Mouse (Mus musculus) inflammation-experienced regulatory T-cells, adult 6 months (primary cell): ENCODE results near the gene Tomm40l. TPM values are rescaled to one million over a fixed set of nuclear protein-coding genes. Genes with fewer than 3 reads are reported as not detected.

Source experiments
- ATAC-seq: one replicate; pipeline ENCODE4 v1.8.0; 2017
- polyA plus RNA-seq, 3 experiments: library from polyadenylated mRNA; unstranded; fragments of 100-300 nt; shearing (Covaris generic); gene quantifications; one replicate each; pipeline ENCODE4 v1.2.1; 2017

Tomm40l gene
- polyA plus RNA-seq, 3 experiments from 2014 or later, result 24.1 to 34.6 (median 28.7) TPM

- ATAC-seq, result no peak
Measured at GRCm38 (mm10) chr1:171227879-171228278, 5.6 kb upstream of the Tomm40l start.

DNA sequence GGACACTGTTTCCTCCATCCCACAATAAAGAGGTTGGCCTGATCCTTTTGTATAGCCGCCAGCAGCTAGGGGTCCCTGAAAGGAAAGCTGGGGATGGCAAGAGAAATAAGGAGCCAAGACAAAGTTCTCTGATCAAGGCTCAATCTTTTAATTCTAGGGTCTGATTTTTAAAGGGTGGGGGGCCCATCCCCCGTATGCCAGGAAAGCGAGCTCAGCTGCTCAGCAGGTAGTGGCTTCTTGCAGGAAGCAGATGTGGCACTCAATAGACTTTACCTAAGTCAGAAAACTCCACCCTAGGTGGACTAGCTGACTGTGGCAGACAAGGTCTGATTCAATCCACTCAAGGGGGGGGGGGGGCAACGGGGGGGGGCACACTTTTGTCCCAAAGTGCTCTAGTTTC is 4.5 kb upstream of the Tomm40l start:
- ATAC-seq, result no peak

- ATAC-seq, result no peak
Measured at GRCm38 (mm10) chr1:171224857-171225256, 2.5 kb upstream of the Tomm40l start, which contains the start of gene Apoa2. TSS of gene Apoa2 (plus strand) at chr1:171225054.

DNA sequence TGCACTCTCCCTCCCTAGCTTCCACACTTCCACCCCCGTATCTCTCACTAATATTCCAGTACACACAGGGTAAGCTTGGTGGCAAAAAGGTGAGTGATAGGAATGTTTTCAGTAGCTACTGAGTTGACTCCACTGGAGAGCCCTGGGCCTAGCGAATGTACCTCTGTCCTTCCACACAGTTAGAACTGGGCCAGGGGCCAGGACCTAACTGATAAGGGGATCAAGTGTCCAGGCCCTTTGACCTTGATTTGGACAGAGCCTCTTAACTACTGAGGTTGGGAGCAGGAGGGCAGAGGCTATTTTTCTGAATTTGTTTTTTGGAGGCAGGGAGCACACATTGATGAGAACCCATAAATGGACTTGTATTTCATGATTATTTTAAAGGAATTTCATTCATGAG is 1.5 kb upstream of the Tomm40l start:
- ATAC-seq, result no peak

- no peak for ATAC-seq
Measured at GRCm38 (mm10) chr1:171223168-171223567, 854 bp upstream of the Tomm40l start.

DNA sequence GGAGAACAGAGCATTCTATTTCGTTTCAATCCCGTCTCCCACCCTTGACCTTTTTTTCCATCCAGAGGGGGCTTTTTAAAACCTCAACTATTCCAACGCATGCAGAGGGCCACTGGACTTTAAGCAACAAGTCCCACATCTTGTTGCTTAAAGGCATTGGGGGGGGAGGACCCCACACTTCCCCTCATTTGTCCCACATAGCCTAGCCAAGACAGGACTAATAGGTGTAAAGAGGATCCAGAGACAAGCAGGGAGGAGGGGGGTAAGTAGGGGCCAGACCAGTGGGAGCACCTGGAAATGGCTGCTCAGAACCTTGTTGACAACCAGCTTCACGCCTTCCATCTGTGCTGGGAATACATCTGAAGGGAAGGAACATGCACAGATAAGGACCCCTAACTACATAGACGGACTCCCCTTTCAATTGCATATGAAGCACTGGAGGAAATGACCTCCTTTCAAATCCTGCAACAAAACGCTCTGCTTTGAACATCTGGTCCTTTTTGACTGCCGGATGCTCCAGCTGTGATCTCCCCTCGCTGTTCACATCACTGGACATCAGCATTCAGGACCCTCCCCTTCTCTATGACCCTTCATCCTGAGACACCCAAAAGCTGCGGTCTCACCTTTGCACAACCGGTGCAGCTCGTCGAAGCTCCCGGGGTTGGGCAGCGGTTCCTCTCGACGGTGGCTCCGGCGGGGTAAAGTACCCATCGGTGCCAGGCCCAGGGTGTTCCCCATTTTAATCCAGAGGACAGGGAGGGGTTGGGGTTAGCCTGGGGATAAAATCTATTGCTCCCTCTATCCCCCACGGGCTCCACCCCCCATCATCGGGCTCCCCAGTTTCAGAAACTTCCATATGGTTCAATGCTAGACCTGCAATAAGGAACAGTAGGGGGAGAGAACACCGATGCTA is 777 bp downstream of the Tomm40l start:
- no peak for ATAC-seq

DNA sequence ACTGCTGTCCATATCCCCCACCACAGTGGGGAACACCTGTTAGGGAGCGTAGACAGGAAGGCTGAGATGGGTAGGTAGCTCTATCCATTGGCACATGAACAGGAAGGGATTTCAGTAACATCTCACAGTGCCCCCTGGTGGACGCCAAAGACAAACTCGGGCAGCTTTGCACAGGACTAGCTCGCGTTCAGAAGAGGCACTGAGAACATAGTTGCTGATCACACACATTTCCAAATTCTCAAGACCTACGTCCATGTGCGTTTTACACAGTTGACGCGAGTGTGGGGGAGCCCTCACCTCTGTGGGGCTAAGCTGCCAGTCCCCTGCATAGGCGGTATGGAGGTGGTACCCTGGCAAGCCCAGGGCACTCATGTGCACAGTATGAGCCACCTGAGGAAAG is 1.4 kb downstream of the Tomm40l start:
- ATAC-seq, result no peak

DNA sequence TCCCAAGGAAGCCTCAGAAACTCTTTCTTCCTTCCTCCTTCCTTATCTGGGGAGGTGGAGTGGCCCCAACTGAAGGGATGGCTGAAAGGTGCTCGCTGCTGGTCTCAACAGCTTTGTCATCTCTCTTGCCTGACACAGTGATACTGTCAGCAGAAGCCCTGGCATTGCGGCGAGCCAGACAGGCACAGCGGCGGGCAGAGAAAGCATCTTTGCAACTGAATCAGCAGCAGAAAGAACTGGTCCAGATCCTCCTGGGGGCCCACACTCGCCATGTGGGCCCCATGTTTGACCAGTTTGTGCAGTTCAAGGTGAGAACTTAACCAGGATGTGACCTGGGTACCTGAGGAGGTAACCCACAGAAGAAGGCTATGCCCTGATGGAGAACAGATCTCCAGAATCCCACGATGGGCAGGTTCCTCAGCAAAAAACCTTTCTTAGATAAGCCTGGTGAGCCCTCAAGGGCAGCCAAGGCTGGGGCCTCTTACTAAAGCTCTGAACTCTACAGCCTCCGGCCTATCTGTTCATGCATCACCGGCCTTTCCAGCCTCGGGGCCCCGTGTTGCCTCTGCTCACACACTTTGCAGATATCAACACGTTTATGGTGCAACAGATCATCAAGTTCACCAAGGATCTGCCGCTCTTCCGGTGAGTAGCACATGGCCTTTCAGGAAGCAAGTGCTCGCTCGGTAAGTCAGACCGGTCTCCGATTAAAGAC is 5.9 kb downstream of the Tomm40l start:
- no peak for ATAC-seq

- ATAC-seq, result no peak
Measured at GRCm38 (mm10) chr1:171213801-171214496, 8.4 kb downstream of the Tomm40l start, which contains the start of gene Nr1i3. TSS of gene Nr1i3 (plus strand) at chr1:171213970.

- no peak for ATAC-seq
Measured at GRCm38 (mm10) chr1:171212854-171213253, 9.5 kb downstream of the Tomm40l start.

DNA sequence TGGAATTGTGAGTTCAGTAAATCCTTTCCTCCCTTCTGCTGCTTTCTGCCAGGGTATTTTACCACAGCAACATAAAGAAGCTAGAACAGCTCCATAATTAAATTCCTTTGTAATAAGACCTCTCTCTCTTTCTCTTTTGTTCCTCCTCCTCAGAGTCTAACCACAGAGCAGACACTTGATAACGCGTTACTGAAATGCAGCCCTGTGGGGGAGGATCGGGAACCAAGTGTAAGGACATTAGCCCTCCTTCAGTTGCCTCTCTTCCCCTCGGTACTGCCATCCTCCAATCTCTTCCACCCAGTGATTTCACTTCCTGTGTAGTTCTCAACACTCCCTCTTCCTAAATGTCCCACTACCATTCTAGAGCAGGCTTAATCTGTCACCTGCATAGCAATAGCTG is 12.9 kb downstream of the Tomm40l start:
- ATAC-seq, result no peak

DNA sequence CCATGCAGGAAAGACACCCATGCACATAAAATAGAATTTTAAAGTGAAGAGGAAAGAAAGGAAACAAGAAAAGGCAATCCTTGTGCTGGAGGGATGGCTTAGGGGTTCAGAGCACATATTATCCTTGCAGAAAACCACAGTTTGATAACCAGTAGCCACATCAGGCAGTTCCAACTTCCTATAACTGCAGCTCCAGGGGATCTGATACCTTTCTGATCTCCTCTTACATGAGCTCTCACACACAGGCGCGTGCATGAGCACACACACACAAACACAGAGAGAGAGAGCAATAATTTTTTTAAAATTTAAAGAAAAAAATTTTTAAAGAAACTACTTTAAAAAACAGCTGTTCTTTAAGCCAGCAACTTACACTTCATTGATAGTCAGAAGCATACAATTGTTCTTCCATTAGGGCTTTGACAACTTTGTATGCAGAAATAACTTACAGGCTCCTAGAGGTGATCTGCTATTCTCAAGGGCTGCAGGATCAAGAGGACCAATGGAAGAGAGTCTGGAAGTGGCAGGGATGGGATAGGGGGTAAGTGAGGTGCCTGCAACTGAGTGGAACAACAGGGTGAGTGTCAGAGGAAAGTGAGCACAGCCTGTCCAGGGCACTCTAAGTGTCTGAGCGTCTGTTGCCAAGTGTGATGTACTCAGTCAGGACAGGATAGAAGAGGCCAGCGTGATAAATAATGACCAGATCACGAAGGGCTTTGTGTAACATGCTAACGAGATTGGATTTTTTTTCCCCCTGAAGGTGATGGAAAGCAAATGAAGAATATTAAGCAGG is 16.4 kb downstream of the Tomm40l start:
- no peak for ATAC-seq

GRCm38 (mm10) chr1:171204249-171204644 is 18.1 kb downstream of the Tomm40l start:
- no peak for ATAC-seq

GRCm38 (mm10) chr1:171203471-171204248 is 18.7 kb downstream of the Tomm40l start:
- ATAC-seq, result no peak

DNA sequence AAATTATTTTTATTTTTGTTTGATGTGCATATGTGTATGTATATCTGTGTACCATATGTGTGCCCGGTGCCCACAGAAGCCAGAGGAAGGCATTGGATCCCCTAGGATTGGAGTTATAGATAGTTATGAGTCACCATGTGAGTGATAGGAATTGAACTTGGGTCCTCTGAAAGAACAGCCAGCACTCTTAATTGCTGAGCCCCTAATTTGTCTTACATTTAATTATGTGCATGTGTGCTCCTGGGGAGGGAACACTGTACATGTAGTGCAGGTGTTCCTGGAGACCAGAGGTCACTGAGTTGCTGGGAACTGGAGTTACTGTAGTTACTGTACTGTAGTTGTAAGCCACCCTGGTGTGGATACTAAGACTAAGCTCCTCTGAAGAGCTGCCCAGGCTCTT is 21.5 kb downstream of the Tomm40l start:
- ATAC-seq, result no peak

DNA sequence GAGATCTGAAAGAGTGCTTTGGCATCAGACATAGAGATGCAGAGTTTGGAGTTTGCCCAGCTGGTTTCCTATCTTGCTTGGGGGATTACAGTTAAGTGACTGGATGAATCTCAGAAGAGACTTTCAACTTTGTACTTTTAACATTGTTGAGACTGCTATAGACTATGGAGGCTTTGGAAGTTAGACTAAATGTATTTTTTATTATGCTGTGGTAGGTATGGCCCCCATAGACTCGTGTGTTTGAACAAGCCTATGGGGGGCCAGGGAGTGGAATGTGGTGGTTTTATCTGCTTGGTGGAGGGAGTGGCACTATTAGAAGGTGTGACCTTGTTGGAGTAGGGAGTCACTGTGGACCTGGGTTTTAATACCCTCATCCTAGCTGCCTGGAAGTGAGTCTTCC is 22.8 kb downstream of the Tomm40l start:
- no peak for ATAC-seq

DNA sequence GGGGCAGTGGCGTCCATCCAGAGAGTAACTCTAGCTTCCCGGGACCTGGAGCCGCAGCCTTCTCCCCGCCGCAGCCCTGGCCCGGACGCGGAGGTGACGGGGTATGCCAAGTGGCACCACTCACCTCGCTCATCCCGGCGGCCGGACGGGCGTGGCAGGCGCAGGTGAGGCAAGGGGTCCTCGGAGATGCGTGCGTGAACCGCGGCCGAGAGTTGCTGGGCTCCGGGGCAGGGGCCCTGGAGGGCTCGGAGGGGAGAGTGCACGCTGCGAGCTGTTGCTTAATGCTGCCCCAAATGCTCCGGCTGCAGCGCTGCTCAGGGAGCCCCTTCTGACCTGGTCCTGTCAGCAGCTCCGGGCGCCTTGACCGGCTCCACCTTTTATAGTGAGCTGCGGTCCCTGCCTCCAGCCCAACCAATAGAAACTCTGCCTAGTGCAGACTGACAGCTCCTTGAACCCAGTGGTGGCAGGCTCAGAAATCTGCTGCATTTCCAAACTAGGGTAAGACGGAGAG is 26.4 kb downstream of the Tomm40l start, which contains the start of gene Pcp4l1:
Gene Pcp4l1 (minus strand): TSS at position 382 of the 511 bp plus-strand sequence.
- no peak for ATAC-seq

GRCm38 (mm10) chr1:171195046-171195822 is 27.1 kb downstream of the Tomm40l start:
- no peak for ATAC-seq

DNA sequence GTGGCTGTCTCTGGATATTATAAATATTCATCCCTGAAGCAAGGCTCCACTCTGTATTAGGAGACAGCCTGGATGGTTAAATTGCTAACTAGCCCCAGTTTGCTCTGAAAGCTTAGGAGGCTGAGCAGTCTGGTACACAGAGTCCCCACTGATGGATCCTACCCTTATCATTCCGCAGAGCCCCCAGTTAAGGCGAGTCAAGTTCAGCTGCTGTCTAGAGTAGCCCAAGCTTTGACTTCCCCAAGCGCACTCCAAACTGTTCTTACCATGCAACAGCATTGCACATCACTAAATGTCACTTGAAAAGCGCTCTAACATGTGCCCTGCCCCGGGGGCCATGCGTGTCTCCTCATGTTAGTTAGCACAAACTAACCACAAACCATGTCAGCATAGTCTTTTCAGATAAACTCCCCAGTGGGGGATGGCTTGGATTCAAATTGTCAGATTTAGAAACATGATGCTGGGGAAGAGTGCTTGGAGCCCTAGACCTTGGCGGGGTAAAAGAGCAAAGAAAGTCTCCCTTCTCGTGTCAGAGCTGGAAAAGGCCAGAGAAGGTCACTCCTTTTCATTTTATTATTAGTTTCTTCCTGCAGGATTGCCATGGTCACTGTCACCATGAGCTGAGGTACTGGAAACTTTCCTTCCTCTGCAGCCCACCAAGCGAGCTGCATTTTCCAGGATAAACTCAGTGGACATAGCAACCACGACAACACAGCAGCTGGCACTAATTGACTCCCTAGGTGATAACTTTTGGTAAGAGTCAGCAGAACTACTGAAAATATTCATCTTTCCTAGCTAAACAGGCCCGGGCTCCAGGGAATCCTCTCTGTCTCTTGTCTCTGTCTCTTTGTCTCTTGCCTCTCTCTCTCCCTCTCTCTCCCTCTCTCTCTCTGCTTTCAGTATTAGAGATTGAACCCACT is 28.1 kb downstream of the Tomm40l start:
- ATAC-seq, result no peak
